Mouse (Mus musculus) G1E (cell line): ENCODE data around the gene Plcb1.

Source experiments
- CTCF ChIP-seq: IDR thresholded peaks from 2 replicates; pipeline ENCODE4 v1.5.1; 2012; ENCODE audit warnings: low read depth, low read length, inconsistent platforms, mixed read lengths
- GATA1 ChIP-seq: IDR thresholded peaks from 2 replicates; pipeline ENCODE4 v1.6.1; 2012; ENCODE audit warnings: borderline replicate concordance, low read length, inconsistent platforms, mixed read lengths
- GATA2 ChIP-seq: IDR thresholded peaks from 2 replicates; pipeline ENCODE4 v1.6.1; 2012; ENCODE audit warnings: low read depth, low read length, inconsistent platforms, borderline replicate concordance
- POLR2AphosphoS5 ChIP-seq: IDR thresholded peaks from 2 replicates; pipeline ENCODE4 v1.6.1; 2012; ENCODE audit warnings: low read depth, low read length, inconsistent platforms; ENCODE audit not compliant: insufficient replicate concordance
- TAL1 ChIP-seq: conservative IDR thresholded peaks from 2 replicates; pipeline ENCODE4 v1.6.1; 2012; ENCODE audit warnings: low read depth, low read length, inconsistent platforms, mixed read lengths

GRCm38 (mm10) chr2:134974711-134975110 lies 188.8 kb downstream of the Plcb1 start:
- no peak for TF ChIP-seq CTCF
- TF ChIP-seq GATA1, result no peak
- TF ChIP-seq TAL1, result no peak
- no peak for TF ChIP-seq GATA2
- TF ChIP-seq POLR2AphosphoS5, result no peak
